Mouse (Mus musculus): ENCODE measurements around the gene Rfx2. TPM values are rescaled to one million over a fixed set of nuclear protein-coding genes. Genes with fewer than 3 reads are reported as not detected.

The Rfx2 gene
- 5.0 and 5.1 TPM in 2 replicates for total RNA-seq (2017)

DNA sequence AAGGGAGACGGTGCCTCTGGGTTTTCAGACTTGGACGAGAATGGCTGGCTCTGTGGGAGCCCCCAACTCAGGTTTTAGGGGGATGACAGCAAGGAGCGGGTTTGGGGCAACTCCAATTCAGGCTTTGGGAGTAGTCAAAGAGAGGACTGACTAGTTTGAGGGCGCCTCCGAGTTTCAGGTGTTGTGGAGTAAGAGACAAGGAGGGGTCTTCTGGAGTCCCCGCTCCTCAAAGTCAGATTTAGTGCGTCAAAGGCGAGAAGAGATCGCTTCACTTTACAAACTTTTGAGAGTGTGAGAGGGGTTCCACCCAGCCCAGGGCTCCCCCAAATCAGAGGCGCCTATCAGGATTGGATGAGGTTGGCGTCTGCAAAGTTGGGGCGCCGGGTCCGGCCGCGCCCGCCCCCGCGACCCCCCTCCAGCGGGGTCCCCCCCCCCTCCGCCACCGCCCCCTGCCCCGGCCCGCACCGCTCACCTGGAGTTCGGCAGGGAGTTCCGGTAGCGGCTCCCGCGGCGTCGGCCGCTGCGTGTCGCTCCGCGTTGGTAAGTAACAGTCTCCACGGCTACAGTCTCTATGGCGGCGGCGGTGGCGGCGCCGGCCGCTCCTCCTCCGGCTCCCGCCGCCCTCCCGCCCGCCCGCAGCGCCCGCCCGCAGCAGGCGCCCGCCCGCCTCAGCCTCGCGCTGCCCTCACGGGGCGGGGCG lies at the start of gene Rfx2:
Gene Rfx2, minus strand, starts transcription at position 603 of the 700 bp plus-strand sequence.
- peak in 1 of 2 experiments; percentile 11; a peak in 1 of 4 replicates for ATAC-seq (replicated peaks in 1 of 2; ENCODE audit: insufficient read depth in 1 of 2, low FRiP score in 2 of 2, low TSS enrichment in 1 of 2, low read depth in 1 of 2, poor library complexity in 2 of 2, severe bottlenecking in 2 of 2)

DNA sequence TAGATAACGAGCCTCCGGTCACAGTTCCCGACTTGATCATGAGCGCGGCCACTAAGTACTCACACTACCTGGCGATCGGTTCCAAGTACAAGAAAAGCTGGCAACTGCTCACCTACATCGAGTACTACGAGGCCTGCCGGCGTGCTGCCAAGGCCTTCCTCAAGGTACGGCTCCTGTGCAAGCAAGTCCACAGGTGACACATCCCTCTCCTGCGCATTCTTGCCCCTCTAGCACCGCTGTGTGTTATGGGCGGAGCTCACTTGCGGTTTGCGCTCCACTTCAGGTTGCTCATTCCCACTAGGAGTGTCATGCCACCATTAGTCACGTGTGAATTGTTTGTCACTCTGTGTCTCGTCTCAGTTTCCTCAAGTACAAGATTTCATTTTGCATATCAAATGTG lies 46.6 kb upstream of the Rfx2 start:
- no peak for ATAC-seq (replicated peaks in 1 of 2; ENCODE audit: insufficient read depth in 1 of 2, low FRiP score in 2 of 2, low TSS enrichment in 1 of 2, low read depth in 1 of 2, poor library complexity in 2 of 2, severe bottlenecking in 2 of 2)

DNA sequence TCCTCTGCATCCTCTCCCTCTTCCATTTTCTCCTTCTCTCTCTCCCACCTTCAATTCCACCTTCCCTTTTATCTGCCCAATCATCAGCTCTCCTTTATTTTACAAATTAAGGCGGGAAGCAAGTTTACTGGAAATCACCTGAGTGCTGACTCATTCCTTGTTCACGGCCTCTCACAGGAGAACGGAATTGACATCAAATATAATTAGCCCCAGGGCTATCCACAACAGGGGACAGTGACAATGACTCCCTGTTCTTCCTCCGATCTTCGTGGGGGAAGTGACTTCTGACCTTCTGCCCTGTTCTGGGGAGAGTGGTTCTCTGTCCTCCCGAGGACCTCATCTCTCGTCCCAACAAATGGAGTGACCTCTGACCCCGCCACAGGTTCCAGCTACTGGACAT lies 46.2 kb upstream of the Rfx2 start:
- no peak for ATAC-seq (replicated peaks in 1 of 2; ENCODE audit: insufficient read depth in 1 of 2, low FRiP score in 2 of 2, low TSS enrichment in 1 of 2, low read depth in 1 of 2, poor library complexity in 2 of 2, severe bottlenecking in 2 of 2)

DNA sequence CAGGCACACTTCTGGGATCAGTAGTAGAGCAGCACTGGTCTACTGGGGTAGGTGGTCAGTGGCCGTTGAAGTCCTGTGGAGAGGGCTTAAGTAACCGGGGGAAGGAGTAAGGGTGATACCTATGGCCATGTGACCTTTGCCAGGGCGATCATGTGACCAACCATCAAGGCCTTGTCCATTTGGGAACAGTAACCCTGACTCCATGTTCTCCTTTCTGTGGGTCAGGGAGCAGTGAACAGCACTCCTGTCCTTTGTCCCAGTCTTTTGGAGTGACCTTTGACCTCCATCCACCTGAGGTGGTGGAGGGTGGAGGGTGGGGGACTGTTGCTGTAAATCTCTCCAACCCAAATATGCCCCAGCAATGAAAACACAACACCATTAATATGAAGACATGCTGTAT lies 45.7 kb upstream of the Rfx2 start:
- ATAC-seq (replicated peaks in 1 of 2; ENCODE audit: insufficient read depth in 1 of 2, low FRiP score in 2 of 2, low TSS enrichment in 1 of 2, low read depth in 1 of 2, poor library complexity in 2 of 2, severe bottlenecking in 2 of 2) = no peak

DNA sequence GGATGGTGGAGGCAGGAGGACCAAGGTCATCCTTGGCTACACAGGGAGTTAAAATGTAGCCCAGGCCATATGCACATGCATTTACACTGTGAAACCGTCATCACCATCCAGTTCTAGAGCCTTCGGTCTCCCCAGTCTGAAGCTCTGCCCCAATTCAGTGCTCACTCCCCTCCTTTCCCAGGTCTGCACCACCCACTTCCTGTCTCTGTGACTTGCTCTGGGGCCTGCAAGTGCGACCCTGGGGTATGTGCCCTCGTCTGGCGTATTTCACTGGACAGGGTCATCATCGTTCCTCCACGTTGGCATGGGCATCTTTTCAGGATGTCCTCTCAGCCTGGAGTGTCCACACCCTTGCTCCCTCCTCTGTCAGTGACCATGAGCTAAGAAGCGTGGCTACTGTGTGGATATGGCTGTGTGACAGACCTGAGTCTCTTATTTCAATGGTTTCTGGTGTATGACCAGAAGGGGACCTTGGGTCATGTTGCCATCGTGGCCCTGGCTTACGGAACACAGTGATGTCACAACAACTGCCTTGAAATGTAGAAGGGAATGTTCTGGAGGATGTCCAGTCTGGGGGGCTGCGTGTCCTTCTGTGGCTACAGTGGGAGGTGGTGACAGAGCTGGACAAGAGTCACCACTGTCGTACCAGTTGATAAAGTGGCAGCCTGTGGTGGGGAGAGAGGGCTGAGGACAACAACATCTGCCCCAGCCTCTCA lies 44.3 kb upstream of the Rfx2 start, which contains the start of gene 1700061G19Rik:
Gene 1700061G19Rik, plus strand, starts transcription at position 542 of the 716 bp plus-strand sequence.
- ATAC-seq (replicated peaks in 1 of 2; ENCODE audit: insufficient read depth in 1 of 2, low FRiP score in 2 of 2, low TSS enrichment in 1 of 2, low read depth in 1 of 2, poor library complexity in 2 of 2, severe bottlenecking in 2 of 2) = no peak

DNA sequence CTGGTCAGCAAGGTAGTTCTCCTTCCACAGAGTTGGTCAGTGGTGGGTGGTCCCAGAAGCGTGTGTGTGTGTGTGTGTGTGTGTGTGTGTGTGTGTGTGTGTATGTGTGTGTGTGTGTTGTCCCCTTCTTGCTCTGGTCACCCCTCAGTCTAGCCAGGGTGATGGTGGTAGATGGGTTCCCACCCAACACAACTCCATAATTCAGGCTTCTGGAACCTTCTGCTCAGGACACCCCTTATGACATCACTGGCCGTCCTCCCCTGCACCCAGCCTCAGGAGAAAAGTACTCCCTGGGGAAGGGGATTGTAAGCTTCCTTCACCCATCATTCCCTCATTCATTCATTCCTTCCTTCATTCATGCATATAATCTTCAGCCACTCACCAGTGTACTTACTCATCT lies 43.4 kb upstream of the Rfx2 start, which contains the start of gene Acsbg2:
Gene Acsbg2, minus strand, starts transcription at position 211 of the 400 bp plus-strand sequence.
- no peak for ATAC-seq (replicated peaks in 1 of 2; ENCODE audit: insufficient read depth in 1 of 2, low FRiP score in 2 of 2, low TSS enrichment in 1 of 2, low read depth in 1 of 2, poor library complexity in 2 of 2, severe bottlenecking in 2 of 2)

DNA sequence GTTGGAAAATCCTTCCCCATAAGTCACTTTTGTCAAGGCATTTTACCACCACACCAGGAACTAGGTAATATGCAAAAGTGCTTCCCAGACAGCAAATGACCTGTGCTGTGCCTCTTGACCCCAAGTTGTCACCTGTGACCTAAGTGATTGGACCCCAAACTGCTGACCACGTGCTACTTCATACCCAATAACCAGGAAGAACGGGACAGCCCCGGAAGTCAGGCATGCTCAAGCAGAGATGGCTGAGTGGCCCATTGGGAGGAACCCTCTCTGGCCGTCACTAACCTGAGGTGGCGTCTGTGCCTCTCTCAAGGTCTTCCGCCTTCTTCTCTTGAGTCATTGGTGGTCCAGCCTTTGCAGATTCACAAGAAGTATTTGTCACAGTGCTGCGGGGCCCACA lies 41.7 kb upstream of the Rfx2 start:
- ATAC-seq (replicated peaks in 1 of 2; ENCODE audit: insufficient read depth in 1 of 2, low FRiP score in 2 of 2, low TSS enrichment in 1 of 2, low read depth in 1 of 2, poor library complexity in 2 of 2, severe bottlenecking in 2 of 2) = no peak

DNA sequence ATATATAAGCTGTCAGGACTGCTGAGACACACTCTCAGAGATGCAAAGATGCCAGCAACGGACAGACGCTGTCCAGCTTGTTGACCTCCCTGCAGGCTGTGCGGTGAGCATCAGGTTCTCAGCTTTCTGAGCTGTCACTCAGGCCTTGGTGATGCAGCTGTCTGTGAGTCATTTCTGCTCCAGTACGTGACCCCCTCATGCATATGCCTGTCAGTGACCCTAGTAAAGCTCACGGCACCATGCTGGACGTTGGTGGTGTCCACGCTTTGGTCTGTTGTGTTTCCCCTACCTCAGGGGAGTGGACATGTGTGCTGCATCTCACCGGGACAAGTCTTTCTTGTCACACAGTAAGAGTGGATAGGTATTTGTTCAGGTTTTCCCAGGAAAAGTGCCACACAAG lies 41.0 kb upstream of the Rfx2 start:
- ATAC-seq (replicated peaks in 1 of 2; ENCODE audit: insufficient read depth in 1 of 2, low FRiP score in 2 of 2, low TSS enrichment in 1 of 2, low read depth in 1 of 2, poor library complexity in 2 of 2, severe bottlenecking in 2 of 2) = 0 out of 4 replicates have a peak, but pooled peaks of 1 of the 2 experiments have one; percentile 9

DNA sequence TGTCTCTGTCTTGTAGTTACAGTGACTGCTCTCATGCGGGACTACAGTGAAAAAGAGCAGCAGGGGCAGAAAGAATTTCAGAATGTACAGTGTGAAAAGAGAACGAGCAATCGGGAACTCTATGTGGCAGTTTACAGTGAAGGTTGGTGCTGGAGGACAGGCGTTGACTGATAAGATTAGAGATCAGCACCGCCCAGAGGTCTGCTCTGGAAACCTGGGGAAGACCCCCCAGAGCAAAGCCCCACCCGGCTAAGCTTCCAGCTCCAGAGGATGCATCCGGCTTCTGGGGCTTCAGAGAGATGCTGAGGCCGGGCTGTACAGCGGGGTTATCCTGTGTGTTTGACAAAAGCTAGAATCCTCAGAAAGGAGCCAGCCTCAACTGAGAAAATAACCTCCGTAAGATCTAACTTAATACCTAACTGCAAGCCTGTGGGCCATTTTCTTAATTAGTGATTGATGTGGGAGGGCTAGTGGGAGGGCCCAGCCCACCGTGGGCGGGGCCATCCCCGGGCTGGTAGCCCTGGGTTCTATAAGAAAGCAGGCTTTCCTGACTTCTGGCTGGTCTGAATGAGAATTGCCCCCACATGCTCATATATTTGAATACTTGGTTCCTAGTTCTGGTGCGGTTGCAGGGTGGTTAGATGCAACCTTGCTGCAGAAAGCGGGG lies 39.6 kb upstream of the Rfx2 start:
- ATAC-seq (replicated peaks in 1 of 2; ENCODE audit: insufficient read depth in 1 of 2, low FRiP score in 2 of 2, low TSS enrichment in 1 of 2, low read depth in 1 of 2, poor library complexity in 2 of 2, severe bottlenecking in 2 of 2) = no peak

DNA sequence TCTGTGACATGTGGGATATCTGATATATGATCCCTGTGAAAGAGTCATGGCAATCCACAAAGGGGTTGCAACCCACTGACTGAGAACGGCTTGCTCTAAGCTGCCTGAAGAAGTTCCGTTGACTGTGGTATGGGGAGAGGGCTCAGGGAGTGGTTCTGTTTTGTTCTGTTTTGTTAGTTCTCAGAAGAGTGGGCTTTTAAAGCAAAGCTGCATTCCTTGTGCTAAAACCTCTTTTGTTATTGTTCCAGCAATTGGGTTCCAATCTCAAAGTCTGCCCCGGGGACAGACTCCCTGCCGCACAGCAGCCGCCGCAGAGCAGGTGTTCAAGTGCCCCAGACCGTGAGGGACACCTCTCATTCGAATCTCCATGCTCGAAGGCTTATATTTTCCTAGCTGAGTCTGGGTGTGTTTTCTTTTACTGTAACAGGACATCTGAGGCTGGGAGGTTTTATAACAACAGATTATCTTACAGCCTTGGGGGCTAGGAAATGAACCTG lies 38.7 kb upstream of the Rfx2 start:
- no peak for ATAC-seq (replicated peaks in 1 of 2; ENCODE audit: insufficient read depth in 1 of 2, low FRiP score in 2 of 2, low TSS enrichment in 1 of 2, low read depth in 1 of 2, poor library complexity in 2 of 2, severe bottlenecking in 2 of 2)

DNA sequence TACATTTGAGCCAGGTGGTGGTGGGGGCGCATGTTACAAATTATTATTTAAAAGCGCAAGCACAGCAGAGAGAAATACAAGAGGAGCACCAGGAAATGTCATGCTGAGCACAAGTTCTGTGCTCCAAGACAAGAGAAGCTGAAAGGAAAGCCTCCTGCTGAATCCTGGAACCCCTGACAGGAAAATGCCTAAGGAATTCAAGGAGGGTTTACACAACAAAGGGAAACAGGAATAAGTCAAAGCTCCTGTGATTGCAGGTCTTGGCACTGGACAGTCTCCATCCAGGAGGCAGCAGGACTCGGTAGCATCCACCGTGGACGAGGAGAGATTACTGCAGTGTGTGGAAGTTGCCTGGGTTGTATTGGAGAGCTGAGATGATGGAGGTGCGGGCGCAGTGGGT lies 35.3 kb upstream of the Rfx2 start:
- no peak for ATAC-seq (replicated peaks in 1 of 2; ENCODE audit: insufficient read depth in 1 of 2, low FRiP score in 2 of 2, low TSS enrichment in 1 of 2, low read depth in 1 of 2, poor library complexity in 2 of 2, severe bottlenecking in 2 of 2)

DNA sequence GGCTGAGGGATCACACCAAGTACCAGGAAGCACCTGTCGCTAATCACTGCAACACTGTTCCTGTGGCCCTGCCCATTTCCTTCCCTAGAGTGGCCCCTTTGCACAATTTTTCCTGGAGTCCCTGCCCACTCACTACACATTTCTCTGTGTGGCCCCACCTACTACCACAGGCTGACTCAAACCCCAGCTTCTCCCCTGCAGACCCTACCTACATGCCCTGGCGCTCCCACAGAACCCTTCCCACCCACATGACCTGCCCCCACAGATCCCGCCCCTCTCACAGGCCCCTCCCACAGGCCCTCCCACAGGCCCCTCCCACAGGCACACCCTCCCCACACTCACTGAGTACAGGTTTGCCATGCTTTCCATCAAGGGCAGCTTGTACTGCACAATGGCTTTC lies 30.4 kb upstream of the Rfx2 start:
- ATAC-seq (replicated peaks in 1 of 2; ENCODE audit: insufficient read depth in 1 of 2, low FRiP score in 2 of 2, low TSS enrichment in 1 of 2, low read depth in 1 of 2, poor library complexity in 2 of 2, severe bottlenecking in 2 of 2) = peak; percentile 94

DNA sequence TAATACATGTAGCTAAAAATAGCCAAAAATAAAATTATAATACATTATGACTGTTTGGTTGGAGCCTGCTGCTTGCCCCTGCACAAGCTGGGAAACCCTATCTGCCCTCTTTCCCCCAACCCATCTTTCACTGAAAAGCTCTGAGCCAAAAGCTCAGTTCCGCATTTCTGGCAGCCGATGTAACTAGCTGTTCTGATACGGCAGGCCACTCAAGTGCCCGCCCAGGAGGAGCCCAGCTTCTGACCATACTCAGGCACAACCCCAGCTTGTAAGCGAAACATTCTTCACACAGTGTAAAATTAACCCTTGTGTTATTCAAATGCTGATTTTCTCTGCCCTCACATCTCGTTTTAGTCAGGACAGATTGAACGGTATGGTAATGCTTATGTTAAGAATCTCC lies 28.1 kb upstream of the Rfx2 start:
- ATAC-seq (replicated peaks in 1 of 2; ENCODE audit: insufficient read depth in 1 of 2, low FRiP score in 2 of 2, low TSS enrichment in 1 of 2, low read depth in 1 of 2, poor library complexity in 2 of 2, severe bottlenecking in 2 of 2) = peak; percentile 51 to 58

DNA sequence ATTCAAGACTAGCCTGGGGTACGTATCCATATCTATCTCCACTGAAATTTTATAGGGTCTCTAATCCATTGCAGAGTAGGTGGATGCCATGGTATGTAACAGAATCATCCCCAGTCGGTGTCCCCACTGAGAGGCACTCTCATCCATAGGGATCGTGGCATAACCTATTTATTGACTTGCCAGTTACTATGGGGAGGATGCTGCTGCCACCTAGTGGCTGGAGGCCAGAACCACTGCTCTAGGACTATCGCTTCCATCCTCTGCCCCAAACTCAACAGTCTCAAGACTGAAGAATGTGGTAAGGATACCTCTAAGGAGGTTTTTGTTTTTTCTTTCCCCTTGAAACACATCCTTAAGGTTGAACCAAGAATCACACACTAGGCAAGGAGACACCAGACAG lies 27.4 kb upstream of the Rfx2 start:
- no peak; a peak in 1 of 4 replicates for ATAC-seq (replicated peaks in 1 of 2; ENCODE audit: insufficient read depth in 1 of 2, low FRiP score in 2 of 2, low TSS enrichment in 1 of 2, low read depth in 1 of 2, poor library complexity in 2 of 2, severe bottlenecking in 2 of 2)

DNA sequence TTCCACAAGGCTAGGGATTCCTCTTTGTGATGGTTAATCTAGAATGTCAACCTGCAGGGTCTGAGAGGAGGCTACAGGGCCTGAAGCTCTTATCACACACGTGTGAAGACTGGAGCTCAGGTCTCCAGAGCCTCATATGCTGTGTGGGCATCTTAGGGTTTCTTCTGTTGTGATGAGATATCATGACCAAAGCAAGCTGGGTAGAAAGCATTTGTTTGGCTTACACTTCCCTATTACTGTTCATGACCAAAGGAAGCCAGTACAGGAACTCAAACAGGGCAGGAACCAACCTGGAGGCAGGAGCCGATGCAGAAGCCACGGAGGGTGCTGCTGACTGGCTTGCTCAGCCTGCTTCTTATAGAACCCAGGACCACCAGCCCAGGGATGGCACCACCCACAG lies 24.6 kb upstream of the Rfx2 start:
- ATAC-seq (replicated peaks in 1 of 2; ENCODE audit: insufficient read depth in 1 of 2, low FRiP score in 2 of 2, low TSS enrichment in 1 of 2, low read depth in 1 of 2, poor library complexity in 2 of 2, severe bottlenecking in 2 of 2) = peak; percentile 6 to 43; a peak in 3 of 4 replicates

DNA sequence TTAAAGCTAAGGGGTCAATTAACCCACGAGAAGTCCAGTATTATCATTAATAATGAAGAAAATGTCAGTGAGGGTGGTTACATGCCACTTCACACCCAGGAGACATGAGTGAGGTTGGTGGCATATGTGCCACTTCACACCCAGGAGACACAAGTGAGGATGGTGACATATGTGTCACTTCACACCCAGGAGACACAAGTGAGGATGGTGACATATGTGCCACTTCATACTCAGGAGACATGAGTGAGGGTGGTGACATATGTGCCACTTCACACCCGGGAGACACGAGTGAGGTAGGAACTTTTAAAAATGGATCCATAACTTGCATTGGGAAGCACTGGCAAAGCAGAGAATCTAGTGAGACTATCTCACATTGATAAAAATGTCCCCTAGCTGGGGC lies 20.4 kb upstream of the Rfx2 start:
- no peak for ATAC-seq (replicated peaks in 1 of 2; ENCODE audit: insufficient read depth in 1 of 2, low FRiP score in 2 of 2, low TSS enrichment in 1 of 2, low read depth in 1 of 2, poor library complexity in 2 of 2, severe bottlenecking in 2 of 2)

DNA sequence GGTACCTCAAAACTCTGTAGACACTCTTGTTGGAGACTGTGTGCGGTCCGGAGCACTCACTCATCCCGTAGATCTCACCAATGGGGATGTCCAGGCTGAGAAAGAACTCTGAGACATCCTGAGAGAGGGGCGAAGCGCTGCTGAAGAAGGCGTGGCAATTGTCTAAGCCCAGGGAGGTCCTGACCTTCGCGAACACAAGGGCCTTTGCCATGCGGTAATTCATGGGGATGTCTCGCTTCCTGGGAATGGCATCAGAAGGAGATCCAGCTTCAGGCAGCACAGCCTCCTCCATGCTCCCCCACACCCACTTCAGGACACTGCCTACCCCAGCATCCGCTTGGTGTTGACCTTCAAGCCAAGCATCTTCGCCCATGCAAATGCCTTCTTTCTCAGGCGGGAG lies 18.9 kb upstream of the Rfx2 start:
- ATAC-seq (replicated peaks in 1 of 2; ENCODE audit: insufficient read depth in 1 of 2, low FRiP score in 2 of 2, low TSS enrichment in 1 of 2, low read depth in 1 of 2, poor library complexity in 2 of 2, severe bottlenecking in 2 of 2) = no peak

DNA sequence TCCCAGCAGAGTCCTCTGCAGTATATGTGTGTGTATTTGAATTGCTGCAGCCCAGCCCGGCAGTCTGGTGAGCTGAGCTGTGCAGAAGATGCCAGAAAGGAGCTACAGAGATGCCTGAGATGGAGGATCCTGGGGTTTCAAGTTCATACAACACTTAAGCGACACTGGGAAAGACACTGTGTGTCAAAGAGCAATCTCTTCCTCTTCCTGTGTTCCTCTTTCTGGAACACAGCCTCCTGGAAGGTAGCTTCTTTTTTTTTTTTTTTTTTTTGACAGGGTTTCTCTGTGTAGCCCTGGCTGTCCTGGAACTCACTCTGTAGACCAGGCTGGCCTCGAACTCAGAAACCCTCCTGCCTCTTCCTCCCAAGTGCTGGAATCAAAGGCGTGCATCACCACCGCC lies 18.0 kb upstream of the Rfx2 start:
- ATAC-seq (replicated peaks in 1 of 2; ENCODE audit: insufficient read depth in 1 of 2, low FRiP score in 2 of 2, low TSS enrichment in 1 of 2, low read depth in 1 of 2, poor library complexity in 2 of 2, severe bottlenecking in 2 of 2) = no peak
